Mouse (Mus musculus) ES-E14 (cell line): ENCODE data around the gene Cdkn1b. TPM values are rescaled to one million over a fixed set of nuclear protein-coding genes. Genes with fewer than 3 reads are reported as not detected.

Experiments used
- DNase-seq: peaks from one replicate; pipeline ENCODE4 v3.0.0-alpha.2; 2013; ENCODE audit warnings: low read depth, low spot score
- H3K27ac ChIP-seq: 2 replicates; pipeline ENCODE4 v1.5.1; 2012; ENCODE audit warnings: low read depth, mild to moderate bottlenecking, low read length, moderate library complexity, mixed read lengths; ENCODE audit not compliant: poor library complexity, insufficient read depth, severe bottlenecking
- H3K36me3 ChIP-seq: 2 replicates; pipeline ENCODE4 v1.6.1; 2012; ENCODE audit warnings: mild to moderate bottlenecking, low read length, moderate library complexity, mixed read lengths; ENCODE audit not compliant: control insufficient read depth, poor library complexity, insufficient read depth, severe bottlenecking
- H3K4me1 ChIP-seq, 2 experiments: fragments of 150-350 bp in 1 of 2; sonication (generic) in 1 of 2; 2 replicates each; pipeline ENCODE4 v1.6.1; 2012; ENCODE audit warnings: low read length in 2 of 2, mild to moderate bottlenecking in 1 of 2, mixed read lengths in 1 of 2; ENCODE audit not compliant: control insufficient read depth in 2 of 2, insufficient read depth in 2 of 2, poor library complexity in 1 of 2
- H3K4me3 ChIP-seq, 2 experiments: fragments of 150-350 bp in 1 of 2; sonication (generic) in 1 of 2; 2 replicates each; pipeline ENCODE4 v1.5.1; 2012; ENCODE audit warnings: low read length in 2 of 2, low read depth in 1 of 2, mild to moderate bottlenecking in 1 of 2, mixed read lengths in 1 of 2; ENCODE audit not compliant: insufficient read depth in 1 of 2, poor library complexity in 1 of 2, severe bottlenecking in 1 of 2
- H3K9ac ChIP-seq: 2 replicates; pipeline ENCODE4 v1.6.1; 2012; ENCODE audit warnings: low read depth, mild to moderate bottlenecking, low read length, mixed read lengths; ENCODE audit not compliant: poor library complexity, insufficient read depth, severe bottlenecking
- H3K9me3 ChIP-seq: fragments of 150-350 bp; sonication (generic); 2 replicates; pipeline ENCODE4 v1.6.1; 2012; ENCODE audit warnings: low read depth, mild to moderate bottlenecking, low read length; ENCODE audit not compliant: control insufficient read depth, insufficient read depth
- CHD2 ChIP-seq: IDR thresholded peaks from 2 replicates; pipeline ENCODE4 v1.6.1; 2014; ENCODE audit warnings: mild to moderate bottlenecking, low read depth, low read length, inconsistent platforms
- HCFC1 ChIP-seq: IDR thresholded peaks from 2 replicates; pipeline ENCODE4 v1.6.1; 2012; ENCODE audit warnings: low read length, inconsistent platforms, borderline replicate concordance; ENCODE audit not compliant: insufficient read depth
- MAFK ChIP-seq: IDR thresholded peaks from 2 replicates; pipeline ENCODE4 v1.6.1; 2014; ENCODE audit warnings: mild to moderate bottlenecking, low read depth, low read length, inconsistent platforms; ENCODE audit not compliant: insufficient read depth
- ZC3H11A ChIP-seq: IDR thresholded peaks from 2 replicates; pipeline ENCODE4 v1.6.1; 2012; ENCODE audit warnings: low read depth, mild to moderate bottlenecking, inconsistent platforms, low read length, borderline replicate concordance
- ZNF384 ChIP-seq: IDR thresholded peaks from 2 replicates; pipeline ENCODE4 v1.6.1; 2012; ENCODE audit warnings: low read depth, low read length, inconsistent platforms
- in situ Hi-C, 2 experiments: fragments of 600-800 bp; cut with MboI; formaldehyde crosslinking; loops; one replicate each; pipeline ENCODE4 v1.15.1; 2025; ENCODE audit warnings: low sequenced_read_pairs in 2 of 2, inconsistent platforms in 1 of 2; ENCODE audit not compliant: unreplicated experiment in 2 of 2
- total RNA-seq: library from RNA; depleted of rRNA; stranded (reverse); fragments of 300-350 nt; gene quantifications from 2 replicates; pipeline ENCODE4 v1.2.3, GENCODE M21; 2012

Gene Cdkn1b
- total RNA-seq, 1 experiment, result 10.7 TPM

DNA sequence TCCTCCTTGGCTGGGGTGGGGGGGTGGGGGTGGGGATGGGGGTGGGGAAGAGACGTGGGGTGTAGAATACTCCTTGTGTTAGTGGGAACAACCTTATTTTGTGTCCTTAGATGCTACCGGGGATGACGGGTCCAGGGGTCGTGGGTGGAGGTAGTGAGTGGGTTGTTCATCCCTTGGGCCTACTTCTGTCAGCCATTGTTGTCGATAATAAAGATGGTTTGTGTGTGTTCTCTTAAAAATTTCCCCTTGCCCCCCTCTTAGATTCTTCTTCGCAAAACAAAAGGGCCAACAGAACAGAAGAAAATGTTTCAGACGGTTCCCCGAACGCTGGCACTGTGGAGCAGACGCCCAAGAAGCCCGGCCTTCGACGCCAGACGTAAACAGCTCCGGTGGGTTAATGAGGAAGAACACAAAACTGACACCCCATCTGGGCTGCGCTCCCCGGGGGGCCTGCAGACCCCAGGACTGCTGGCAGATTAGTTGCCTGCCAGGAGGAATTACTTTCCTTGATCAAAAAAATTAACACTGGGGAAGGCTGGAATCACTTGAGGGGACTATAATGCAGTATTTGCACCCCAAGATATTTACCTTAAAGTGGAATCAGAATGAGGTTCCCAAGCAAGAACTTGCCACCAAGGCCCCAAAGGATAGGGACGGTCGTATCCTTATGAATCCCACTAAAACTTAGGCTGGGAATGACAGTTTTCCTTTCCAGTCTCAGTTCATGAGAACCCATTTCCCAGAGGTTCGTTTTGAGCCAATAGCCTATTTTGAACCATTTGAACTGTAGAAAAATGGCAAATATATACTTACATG, 1.7 kb downstream of the Cdkn1b start:
- Histone ChIP-seq H3K9ac (peak overlapping the region; percentile 5; the same call in 1 of the 2 replicates), H3K4me1 (peaks cover 0 to 11% of the 10 kb centered on the region in 2 experiments; a peak in 2 of 4 replicates), H3K4me3 (peak overlapping the region; percentile 92 to 97), H3K27ac (no peak overlapping the region), H3K9me3 (no peaks in the 10 kb centered on the region), H3K36me3 (no peaks in the 10 kb centered on the region; the same call in 1 of the 2 replicates)
- in situ Hi-C loops, result no loop called here
- no peak for DNase-seq
- no peak for TF ChIP-seq HCFC1
- no peak for TF ChIP-seq CHD2
- TF ChIP-seq MAFK, result no peak
- TF ChIP-seq ZNF384, result no peak
- TF ChIP-seq ZC3H11A, result no peak

DNA sequence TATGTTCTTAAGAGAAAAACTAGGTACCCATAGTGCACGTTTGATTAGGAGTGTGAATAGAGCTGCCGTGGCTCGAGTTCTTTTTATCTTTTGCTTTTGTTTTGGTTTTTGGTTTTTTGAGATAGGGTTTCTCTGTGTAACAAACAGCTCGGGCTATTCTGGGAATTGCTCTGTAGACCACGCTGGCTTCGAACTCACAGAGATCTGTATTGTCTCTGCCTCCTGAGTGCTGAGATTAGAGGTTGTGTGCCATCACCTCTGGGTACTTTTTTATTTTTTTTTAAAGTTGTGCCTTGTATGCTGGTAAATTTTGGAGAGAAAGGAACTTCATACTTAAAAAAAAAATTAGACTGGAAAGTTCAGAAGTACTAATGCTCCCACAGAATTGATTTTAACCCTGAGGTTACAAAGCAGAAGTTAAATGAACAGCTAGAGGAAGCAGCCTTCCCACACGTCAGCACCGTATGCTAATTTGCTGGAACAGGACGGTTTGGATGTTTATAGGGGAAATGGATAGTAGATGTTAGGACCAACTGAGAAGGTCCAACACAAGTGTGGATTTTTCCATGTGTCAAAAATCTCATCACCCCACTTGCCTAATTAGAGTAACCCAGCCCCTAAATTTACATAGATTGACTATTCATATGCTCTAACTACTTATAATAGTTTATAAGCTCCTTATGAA, 2.5 kb downstream of the Cdkn1b start:
- DNase-seq, result no peak
- Histone ChIP-seq H3K36me3 (no peaks in the 10 kb centered on the region; the same call in 1 of the 2 replicates), H3K4me1 (peaks cover 2 to 11% of the 10 kb centered on the region in 2 experiments; a peak in 3 of 4 replicates), H3K9me3 (no peaks in the 10 kb centered on the region), H3K4me3 (peak overlapping the region in 1 of 2 experiments; percentile 97; a peak in 2 of 4 replicates), H3K27ac (no peak overlapping the region), H3K9ac (no peak overlapping the region)
- in situ Hi-C loops, result no loop called here
- no peak for TF ChIP-seq ZNF384

DNA sequence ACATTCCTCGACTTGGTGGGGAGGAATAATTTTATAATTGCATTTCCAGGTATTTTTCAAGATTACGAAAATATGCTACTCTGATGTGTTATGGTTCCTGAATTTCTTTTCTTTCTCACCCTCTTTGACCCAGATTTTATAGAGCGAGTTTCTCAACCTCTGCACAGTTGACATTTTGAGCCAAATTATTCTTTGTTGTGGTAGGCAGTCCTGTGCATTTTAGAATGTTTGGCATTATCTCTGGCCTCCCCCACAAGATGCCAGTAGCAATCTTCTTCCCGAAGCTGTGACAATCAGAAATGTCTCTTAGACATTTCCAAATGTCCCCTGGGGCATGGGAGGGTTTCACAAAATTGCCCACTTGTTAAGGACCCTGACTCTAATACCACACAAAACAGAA, 3.5 kb downstream of the Cdkn1b start:
- Histone ChIP-seq H3K4me3 (no peak overlapping the region), H3K9ac (no peak overlapping the region), H3K4me1 (peaks cover 2 to 11% of the 10 kb centered on the region in 2 experiments; a peak in 3 of 4 replicates), H3K36me3 (no peaks in the 10 kb centered on the region; the same call in 1 of the 2 replicates), H3K27ac (no peak overlapping the region), H3K9me3 (no peaks in the 10 kb centered on the region)
- DNase-seq, result no peak
- TF ChIP-seq MAFK, result no peak
- in situ Hi-C loops, result no loop called here

DNA sequence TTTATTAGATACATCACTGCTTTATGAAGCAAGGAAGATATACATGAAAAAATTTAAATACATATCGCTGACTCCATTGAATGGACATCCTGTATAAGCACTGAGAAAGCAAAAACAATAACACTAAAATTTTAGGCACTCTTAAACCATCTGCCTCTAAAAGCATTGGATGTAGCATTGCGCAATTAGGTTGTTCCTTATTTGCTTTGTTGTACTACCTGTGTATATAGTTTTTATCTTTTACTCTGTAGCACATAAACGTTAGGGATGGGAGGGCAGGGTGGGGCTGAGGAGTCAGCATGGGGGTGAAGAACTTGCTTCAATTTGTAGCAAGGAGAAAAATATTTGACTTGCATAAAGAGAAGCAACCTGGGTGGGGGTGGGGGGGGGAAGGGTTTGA, 4.1 kb downstream of the Cdkn1b start:
- Histone ChIP-seq H3K9me3 (no peaks in the 10 kb centered on the region), H3K36me3 (no peaks in the 10 kb centered on the region; the same call in 1 of the 2 replicates), H3K9ac (no peak overlapping the region), H3K27ac (no peak overlapping the region), H3K4me1 (peaks cover 2 to 9% of the 10 kb centered on the region in 2 experiments; a peak in 3 of 4 replicates), H3K4me3 (no peak overlapping the region)
- DNase-seq, result no peak
- TF ChIP-seq HCFC1 (no peak), CHD2 (no peak), ZNF384 (no peak), MAFK (no peak), ZC3H11A (no peak)
- in situ Hi-C loops, result no loop called here
